Mouse (Mus musculus): ENCODE results near the gene Olfr934.

The Olfr934 gene

GRCm38 (mm10) chr9:38988215-38988614 is at the start of gene Olfr934:
Gene Olfr934 (minus strand): TSS chr9:38988315.
- no peak for DNase-seq (ENCODE audit: low spot score)

DNA sequence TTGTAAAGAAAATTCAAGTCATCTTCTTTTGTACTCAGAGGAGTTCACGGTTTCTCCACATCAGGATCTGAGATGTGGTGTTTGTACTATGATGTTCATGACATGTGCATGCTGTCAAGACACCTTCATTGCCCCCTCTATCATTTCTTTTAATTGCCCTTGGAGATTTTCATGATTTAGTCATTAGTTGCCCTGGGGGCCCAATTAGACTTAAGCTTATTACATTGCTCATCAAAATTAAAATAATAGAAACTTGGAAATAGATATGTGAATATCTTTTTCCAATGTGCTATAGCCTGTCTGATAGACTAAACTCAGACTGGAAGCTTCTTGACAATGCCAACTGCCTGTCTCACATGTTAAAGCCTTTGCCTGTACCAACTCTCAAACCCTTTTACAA is 35.2 kb upstream of the Olfr934 start, which contains the start of gene Olfr146:
Olfr146 (minus strand) TSS at position 101 of the 400 bp plus-strand sequence.
- DNase-seq (ENCODE audit: low spot score) = no peak

GRCm38 (mm10) chr9:38999583-38999982 is 11.5 kb upstream of the Olfr934 start, which contains the start of gene Olfr935:
Gene Olfr935 (minus strand): TSS chr9:38999683.
- no peak for DNase-seq (ENCODE audit: low spot score)

DNA sequence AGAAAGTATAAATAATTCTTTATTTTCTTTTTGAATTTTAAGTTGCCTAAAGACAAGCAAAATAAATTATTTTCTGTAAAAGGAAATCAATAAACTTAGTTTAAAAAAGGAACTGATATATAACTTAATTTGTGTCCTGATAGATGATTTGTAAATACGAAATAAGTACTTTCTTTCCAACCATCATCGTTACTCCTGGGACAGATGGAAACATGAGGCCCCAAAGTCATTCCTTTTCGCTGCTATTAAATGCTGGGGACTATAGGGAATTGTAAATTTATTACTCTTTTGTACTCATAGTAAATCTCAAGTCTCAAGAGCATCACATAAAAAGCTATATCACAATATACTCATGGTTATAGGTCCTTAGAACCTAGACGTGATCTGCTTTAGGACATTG is 16.1 kb downstream of the Olfr934 start, which contains the start of gene Olfr933:
Olfr933 (plus strand) TSS at position 301 of the 400 bp plus-strand sequence.
- no peak for DNase-seq (ENCODE audit: low spot score)

DNA sequence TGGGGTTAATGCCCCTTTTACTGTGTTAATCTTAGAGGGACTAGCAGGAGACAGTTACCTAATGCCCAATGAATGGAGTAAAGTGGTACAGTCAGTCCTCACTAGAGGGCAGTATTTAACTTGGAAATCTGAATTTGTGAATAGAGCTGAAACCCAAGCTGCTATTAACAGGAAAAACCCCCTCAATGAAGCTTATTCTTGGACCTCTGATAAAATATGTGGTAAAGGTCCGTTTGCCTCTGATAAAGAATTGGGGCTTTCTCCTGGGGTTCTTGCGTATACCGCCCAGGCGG is 34.0 kb downstream of the Olfr934 start:
- peak; percentile 1 for DNase-seq (ENCODE audit: low spot score)

DNA sequence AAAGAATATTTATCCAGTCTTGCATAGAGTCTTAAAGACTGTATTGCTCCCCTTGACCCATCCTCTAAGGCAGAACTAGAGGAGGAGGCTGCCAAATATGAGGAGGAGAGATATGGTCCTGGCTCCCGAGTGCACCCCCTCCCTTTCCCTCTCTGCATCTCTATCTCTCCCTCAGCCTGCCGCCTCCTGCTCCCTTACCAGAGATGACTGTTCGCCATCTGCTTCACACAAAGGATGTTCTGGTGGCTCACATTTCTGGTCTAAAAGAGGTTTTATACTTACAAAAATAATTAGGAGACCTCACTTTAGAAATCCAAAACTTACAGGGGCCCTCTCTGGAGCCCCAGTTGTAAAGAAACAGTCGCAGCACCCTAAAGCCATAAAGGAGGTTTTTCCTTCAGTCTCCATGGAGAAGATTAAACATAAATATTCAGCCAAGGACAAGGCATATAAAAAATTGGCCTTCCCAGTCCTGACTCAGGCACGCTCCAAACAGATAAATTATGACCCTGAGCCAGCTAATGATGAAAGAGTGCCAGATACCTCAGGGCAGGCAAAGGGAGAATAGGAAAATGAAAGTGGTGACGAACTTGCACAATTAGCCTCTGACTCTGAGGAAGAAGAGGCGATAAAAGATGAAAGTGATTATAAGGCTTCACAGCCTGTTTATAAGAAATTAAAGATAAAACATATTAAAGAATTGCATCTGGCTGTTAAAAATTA is 34.6 kb downstream of the Olfr934 start:
- peak; percentile 16 for DNase-seq (ENCODE audit: low spot score)
